Mouse (Mus musculus): Measurements from ENCODE around the gene Dnajc5g. TPM values are rescaled to one million over a fixed set of nuclear protein-coding genes. Genes with fewer than 3 reads are reported as not detected.
A peak's percentile ranks its signal among the peaks of the same experiment; 100 is the strongest.

Gene Dnajc5g
- polyA plus RNA-seq, 1 experiment, result not detected

GRCm38 (mm10) chr5:31153516-31154151 is 47.5 kb downstream of the Dnajc5g start:
- 15% methylated on average over 6 of the region's 6 CpGs for WGBS
- H3K27me3 ChIP-seq (ENCODE audit: control insufficient read depth, insufficient read depth, low read length), result no peaks in the 10 kb centered on the region
- 0 out of 2 replicates have a peak overlapping the region, but pooled peaks have one; percentile 10 for H3K27ac ChIP-seq (ENCODE audit: insufficient read depth, low read depth, low read length)

DNA sequence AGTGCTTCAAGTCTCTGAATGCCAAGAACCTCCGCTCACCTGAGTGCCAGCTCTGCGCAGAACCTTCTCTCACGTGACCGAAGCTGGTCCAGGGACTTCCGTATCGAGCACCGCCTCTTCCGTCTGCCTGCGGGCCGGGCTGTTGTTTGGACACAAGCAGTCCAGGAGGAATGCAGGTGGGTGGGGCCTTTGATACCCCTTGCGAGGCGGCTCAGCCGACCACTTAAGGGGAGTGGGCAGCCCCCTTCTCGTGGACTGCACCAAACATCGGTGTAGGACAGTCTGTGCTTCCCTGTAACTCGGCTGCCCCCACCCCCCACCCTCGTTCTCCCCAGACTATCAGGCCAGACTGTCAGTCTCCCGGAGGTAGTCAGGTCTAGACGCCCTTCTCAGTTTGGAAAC is 48.1 kb downstream of the Dnajc5g start, which contains the start of gene Mpv17:
Gene Mpv17, minus strand, starts transcription at position 100 of the 402 bp plus-strand sequence.
- WGBS, result under 1% methylated on average over 19 of the region's 19 CpGs
- H3K27me3 ChIP-seq (ENCODE audit: control insufficient read depth, insufficient read depth, low read length), result no peaks in the 10 kb centered on the region
- TF ChIP-seq POLR2A (IDR thresholded peaks at IDR 0.05; ENCODE audit: low read depth, low read length) (peak; percentile 84), CTCF (IDR thresholded peaks at IDR 0.05; ENCODE audit: extremely low read depth, insufficient read length, insufficient replicate concordance, low read depth, low read length) (no peak)
- peaks cover 26% of the 10 kb centered on the region for H3K36me3 ChIP-seq (ENCODE audit: control insufficient read depth, insufficient read depth, low read length)
- H3K27ac ChIP-seq (ENCODE audit: insufficient read depth, low read depth, low read length), result 0 out of 2 replicates have a peak within 1 kb of the TSS, but pooled peaks have one; percentile 38
- H3K4me1 ChIP-seq (ENCODE audit: control insufficient read depth, insufficient read depth, insufficient read length, low read length), result peaks cover 4% of the 10 kb centered on the region; the same call in 1 of the 2 replicates
- H3K4me3 ChIP-seq (ENCODE audit: low read depth, low read length), result peak within 1 kb of the TSS; percentile 98

More at GRCm38 (mm10) chr5:31153516-31154151, 47.5 kb downstream of the Dnajc5g start:
- peaks cover 4% of the 10 kb centered on the region; the same call in 1 of the 2 replicates for H3K4me1 ChIP-seq (ENCODE audit: control insufficient read depth, insufficient read depth, insufficient read length, low read length)
- H3K36me3 ChIP-seq (ENCODE audit: control insufficient read depth, insufficient read depth, low read length), result peaks cover 20% of the 10 kb centered on the region
- peak overlapping the region; percentile 98 for H3K4me3 ChIP-seq (ENCODE audit: low read depth, low read length)
- no peak for TF ChIP-seq CTCF (IDR thresholded peaks at IDR 0.05; ENCODE audit: extremely low read depth, insufficient read length, insufficient replicate concordance, low read depth, low read length)
- no peak for TF ChIP-seq POLR2A (IDR thresholded peaks at IDR 0.05; ENCODE audit: low read depth, low read length)

Other genes starting within 250 kb of the Dnajc5g start
- gene Tmem214, start 238.3 kb upstream of the Dnajc5g start, polyA plus RNA-seq (2012; rRNA removed), result 77.1 and 115 TPM in 2 replicates
- gene Agbl5, start 217.6 kb upstream of the Dnajc5g start, polyA plus RNA-seq (2012; rRNA removed), result 4.1 and 10.2 TPM in 2 replicates
- 161 and 211 TPM in 2 replicates for gene Ost4, start 198.5 kb upstream of the Dnajc5g start, polyA plus RNA-seq (2012; rRNA removed)
- gene Emilin1, start 192.9 kb upstream of the Dnajc5g start, polyA plus RNA-seq (2012; rRNA removed), result 51.8 and 81.9 TPM in 2 replicates
- gene Khk, start 184.9 kb upstream of the Dnajc5g start, polyA plus RNA-seq (2012; rRNA removed), result 285 and 579 TPM in 2 replicates
- 219 and 481 TPM in 2 replicates for gene Cgref1, start 160.7 kb upstream of the Dnajc5g start, polyA plus RNA-seq (2012; rRNA removed)
- 249 and 335 TPM in 2 replicates for gene Preb, start 145.9 kb upstream of the Dnajc5g start, polyA plus RNA-seq (2012; rRNA removed)
- 0.44 and 2.0 TPM in 2 replicates for gene Tcf23, start 137.6 kb upstream of the Dnajc5g start, polyA plus RNA-seq (2012; rRNA removed)
- 29.3 and 51.4 TPM in 2 replicates for gene Atraid, start 58.0 kb upstream of the Dnajc5g start, polyA plus RNA-seq (2012; rRNA removed)
- 14.5 and 75.0 TPM in 2 replicates for gene Slc5a6, start 57.4 kb upstream of the Dnajc5g start, polyA plus RNA-seq (2012; rRNA removed)
- gene Cad, start 51.5 kb upstream of the Dnajc5g start, polyA plus RNA-seq (2012; rRNA removed), result 15.4 and 17.5 TPM in 2 replicates
- 0.15 and 0.17 TPM in 2 replicates for gene Slc30a3, start 2.0 kb downstream of the Dnajc5g start, polyA plus RNA-seq (2012; rRNA removed)
- not detected in 2 replicates for gene Trim54, start 10.4 kb downstream of the Dnajc5g start, polyA plus RNA-seq (2012; rRNA removed)
- gene Ucn, start 32.5 kb downstream of the Dnajc5g start, polyA plus RNA-seq (2012; rRNA removed), result not detected in 2 replicates
- 29.1 and 33.2 TPM in 2 replicates for gene Mpv17, start 48.0 kb downstream of the Dnajc5g start, polyA plus RNA-seq (2012; rRNA removed)
- 0.98 and 4.1 TPM in 2 replicates for gene Gm29609, start 73.6 kb downstream of the Dnajc5g start, polyA plus RNA-seq (2012; rRNA removed)
- 16.3 and 21.9 TPM in 2 replicates for gene Gtf3c2, start 73.9 kb downstream of the Dnajc5g start, polyA plus RNA-seq (2012; rRNA removed)
- 37.8 and 56.9 TPM in 2 replicates for gene Snx17, start 86.9 kb downstream of the Dnajc5g start, polyA plus RNA-seq (2012; rRNA removed)
- 30.6 and 43.2 TPM in 2 replicates for gene Eif2b4, start 87.1 kb downstream of the Dnajc5g start, polyA plus RNA-seq (2012; rRNA removed)
- 29.0 and 65.0 TPM in 2 replicates for gene Zfp513, start 96.0 kb downstream of the Dnajc5g start, polyA plus RNA-seq (2012; rRNA removed)
- gene Ppm1g, start 114.4 kb downstream of the Dnajc5g start, polyA plus RNA-seq (2012; rRNA removed), result 39.3 and 67.7 TPM in 2 replicates
- gene Nrbp1, start 134.6 kb downstream of the Dnajc5g start, polyA plus RNA-seq (2012; rRNA removed), result 98.0 and 232 TPM in 2 replicates
- 0.82 TPM in 1 of 2 replicates, not detected in the other for gene Gm9970, start 134.9 kb downstream of the Dnajc5g start, polyA plus RNA-seq (2012; rRNA removed)
- 122 and 205 TPM in 2 replicates for gene Krtcap3, start 145.4 kb downstream of the Dnajc5g start, polyA plus RNA-seq (2012; rRNA removed)
- 18.1 and 20.9 TPM in 2 replicates for gene Ift172, start 184.8 kb downstream of the Dnajc5g start, polyA plus RNA-seq (2012; rRNA removed)
- 1.7 and 1.8 TPM in 2 replicates for gene Fndc4, start 189.8 kb downstream of the Dnajc5g start, polyA plus RNA-seq (2012; rRNA removed)
- 0.05 TPM in 1 of 2 replicates, not detected in the other for gene Gckr, start 191.2 kb downstream of the Dnajc5g start, polyA plus RNA-seq (2012; rRNA removed)